In the genomic region with DNA sequence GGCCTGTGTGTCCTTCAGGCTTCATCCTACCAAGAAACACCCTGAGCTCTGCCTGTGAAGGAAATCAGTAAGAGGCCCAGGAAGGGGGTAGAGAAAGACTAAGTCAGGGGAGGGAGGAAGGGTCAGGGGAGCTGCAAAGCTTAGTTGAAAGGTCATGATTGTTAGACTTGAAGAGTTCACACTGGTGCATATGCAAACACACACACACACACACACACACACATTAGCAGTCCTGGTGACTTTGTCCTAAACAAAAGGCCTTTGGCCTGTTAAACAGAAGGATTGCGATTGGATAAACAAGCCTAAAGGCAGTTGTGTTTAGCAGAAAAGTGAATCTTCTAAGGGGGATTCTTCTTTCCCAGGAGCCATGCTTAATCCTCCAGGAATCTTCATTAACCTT, we compare ENCODE assay signal across 23 mouse cellular contexts. TPM values are rescaled to one million over a fixed set of nuclear protein-coding genes. Genes with fewer than 3 reads are reported as not detected.
DNase-seq lines count a peak whose midpoint lies in the region; ATAC-seq lines count a peak whose summit lies in the region.
"Had no signal": no experiment of that assay in that cellular context is flagged by ENCODE, and none has a peak within 500 bp of the region (broad histone marks: within the 10 kb centered on the region; RNA-seq: fewer than 3 reads in every experiment).

No protein-coding gene starts in this region.

- peak; percentile 50 for DNase-seq in heart, embryonic 10.5 days (ENCODE audit: low spot score)
- DNase-seq in liver = no peak
- DNase-seq in ZHBTc4 (ENCODE audit: low read depth, low spot score) = peak; percentile 20
- peak; percentile 44 for DNase-seq in embryo, embryonic 9.5 days (ENCODE audit: extremely low spot score)
- DNase-seq in frontal cortex, adult 2 months (ENCODE audit: extremely low spot score in 1 of 2, low spot score in 1 of 2) = no peak
- DNase-seq: adrenal gland, adult 2 months; adrenal gland, postnatal 25 days; cerebellum, adult 18-20 months; cerebellum, adult 9-11 months; cerebellum, postnatal 36 days; gastrocnemius, postnatal 10 days; heart, adult 2 months; heart, postnatal 4 days had no signal

- peaks cover 6% of the 10 kb centered on the region for H3K4me1 ChIP-seq in heart, embryonic 10.5 days
- H3K4me1 ChIP-seq in heart, embryonic 12.5 days (replicated peaks) = no peaks in the 10 kb centered on the region
- no peaks in the 10 kb centered on the region for H3K4me1 ChIP-seq in liver, embryonic 16.5 days (ENCODE audit: control insufficient read depth, low read depth, low read length)
- H3K4me1 ChIP-seq in kidney, embryonic 16.5 days (ENCODE audit: insufficient read depth, low read length) = no peaks in the 10 kb centered on the region
- H3K4me1 ChIP-seq: forebrain, embryonic 13.5 days had no signal

- H3K9me3 ChIP-seq in heart, embryonic 10.5 days = no peaks in the 10 kb centered on the region
- H3K9me3 ChIP-seq in heart, embryonic 12.5 days (replicated peaks) = no peaks in the 10 kb centered on the region
- H3K9me3 ChIP-seq in liver, embryonic 16.5 days (replicated peaks; ENCODE audit: control insufficient read depth, low read length) = no peaks in the 10 kb centered on the region
- H3K9me3 ChIP-seq in kidney, embryonic 16.5 days (ENCODE audit: low read length) = no peaks in the 10 kb centered on the region
- H3K9me3 ChIP-seq: embryonic facial prominence, embryonic 10.5 days; forebrain, embryonic 13.5 days; heart, embryonic 13.5 days had no signal

- no peak overlapping the region for H3K9ac ChIP-seq in heart, embryonic 12.5 days
- no peak overlapping the region for H3K9ac ChIP-seq in liver, embryonic 16.5 days (ENCODE audit: low read depth, low read length)
- no peak overlapping the region for H3K9ac ChIP-seq in kidney, embryonic 16.5 days (replicated peaks; ENCODE audit: low read length)
- H3K9ac ChIP-seq: forebrain, embryonic 13.5 days; heart, embryonic 13.5 days; hindbrain, embryonic 14.5 days had no signal

- no peaks in the 10 kb centered on the region for H3K27me3 ChIP-seq in heart, embryonic 10.5 days (ENCODE audit: insufficient read depth, poor library complexity, severe bottlenecking)
- no peaks in the 10 kb centered on the region for H3K27me3 ChIP-seq in heart, embryonic 12.5 days (replicated peaks)
- H3K27me3 ChIP-seq in liver, embryonic 16.5 days (ENCODE audit: control insufficient read depth, insufficient read depth, low read depth, low read length) = no peaks in the 10 kb centered on the region
- H3K27me3 ChIP-seq in kidney, embryonic 16.5 days (ENCODE audit: insufficient read depth, low read length) = no peaks in the 10 kb centered on the region
- H3K27me3 ChIP-seq: CH12.LX; heart, embryonic 13.5 days; Patski had no signal

- no peak overlapping the region for H3K27ac ChIP-seq in heart, embryonic 10.5 days
- H3K27ac ChIP-seq in heart, embryonic 12.5 days (ENCODE audit: poor library complexity, severe bottlenecking) = no peak overlapping the region
- H3K27ac ChIP-seq in liver, embryonic 16.5 days (ENCODE audit: low read length) = no peak overlapping the region
- H3K27ac ChIP-seq in kidney, embryonic 16.5 days (ENCODE audit: low read length) = no peak overlapping the region
- H3K27ac ChIP-seq: embryonic facial prominence, embryonic 10.5 days; forebrain, embryonic 13.5 days; heart, adult 2 months; heart, embryonic 13.5 days; hindbrain, embryonic 14.5 days had no signal

- no peaks in the 10 kb centered on the region for H3K36me3 ChIP-seq in heart, embryonic 10.5 days
- no peaks in the 10 kb centered on the region for H3K36me3 ChIP-seq in heart, embryonic 12.5 days
- H3K36me3 ChIP-seq in liver, embryonic 16.5 days (ENCODE audit: control insufficient read depth, insufficient read depth) = no peaks in the 10 kb centered on the region
- no peaks in the 10 kb centered on the region for H3K36me3 ChIP-seq in kidney, embryonic 16.5 days (ENCODE audit: insufficient read depth, low read length)
- H3K36me3 ChIP-seq: embryonic facial prominence, embryonic 10.5 days; heart, embryonic 13.5 days had no signal

- 70% methylated on average over 1 of the region's 1 CpGs for WGBS in heart, embryonic 10.5 days
- WGBS in heart, embryonic 12.5 days = 83% methylated on average over 1 of the region's 1 CpGs
- 50% methylated on average over 1 of the region's 1 CpGs for WGBS in liver, embryonic 16.5 days (ENCODE audit: insufficient replicate concordance)
- WGBS in kidney, embryonic 16.5 days = 65% methylated on average over 1 of the region's 1 CpGs

- no peak overlapping the region for H3K4me2 ChIP-seq in heart, embryonic 12.5 days
- no peak overlapping the region for H3K4me2 ChIP-seq in liver, embryonic 16.5 days (ENCODE audit: low read depth, low read length)
- H3K4me2 ChIP-seq in kidney, embryonic 16.5 days (replicated peaks; ENCODE audit: low read depth, low read length) = no peak overlapping the region
- H3K4me2 ChIP-seq: forebrain, embryonic 13.5 days; heart, embryonic 13.5 days; hindbrain, embryonic 14.5 days had no signal

- no peak overlapping the region for H3K4me3 ChIP-seq in heart, embryonic 10.5 days
- H3K4me3 ChIP-seq in heart, embryonic 12.5 days = no peak overlapping the region
- H3K4me3 ChIP-seq in liver, embryonic 16.5 days (ENCODE audit: low read depth, low read length) = no peak overlapping the region
- no peak overlapping the region for H3K4me3 ChIP-seq in kidney, embryonic 16.5 days (ENCODE audit: low read length)
- H3K4me3 ChIP-seq: embryonic facial prominence, embryonic 10.5 days; forebrain, embryonic 13.5 days; heart, adult 2 months; heart, embryonic 13.5 days had no signal

- ATAC-seq in heart, embryonic 12.5 days (ENCODE audit: insufficient number of reproducible peaks, low FRiP score) = no peak
- peak; percentile 66 for ATAC-seq in liver, embryonic 16.5 days (ENCODE audit: low read depth)
- no peak for ATAC-seq in kidney, embryonic 16.5 days (ENCODE audit: low FRiP score, low TSS enrichment)
- ATAC-seq: forebrain, embryonic 13.5 days; intestine, postnatal 0 days; Patski had no signal

RNA-seq across cellular contexts. Expression of gene Slit3, which starts 7.7 kb away (rescaled TPM):
- 11.3 and 22.2 TPM in 2 replicates for polyA plus RNA-seq in heart, embryonic 10.5 days (2016; fragmentation: Nextera tagmentation; extraction: Ambion mirVana)
- 17.4 and 18.4 TPM in 2 replicates for polyA plus RNA-seq in heart, embryonic 12.5 days (2016; fragmentation: Nextera tagmentation; extraction: Ambion mirVana)
- polyA plus RNA-seq in liver, embryonic 16.5 days (2015; fragmentation: Nextera tagmentation; extraction: Ambion mirVana) = 0.12 and 0.22 TPM in 2 replicates
- polyA plus RNA-seq in frontal cortex, adult 2 months (2012; rRNA removed) = 10.8 and 11.3 TPM in 2 replicates
- polyA plus RNA-seq in kidney, embryonic 16.5 days (2015; fragmentation: Nextera tagmentation; extraction: Ambion mirVana) = 7.3 and 8.3 TPM in 2 replicates

Comparison
In these comparisons a context has a peak if more than half of its experiments do, and no peak if none do; other contexts are left out.
1. DNase-seq: peak in heart, embryonic 10.5 days (single experiment), ZHBTc4 (single experiment) and embryo, embryonic 9.5 days (single experiment); none in liver (single experiment) and frontal cortex, adult 2 months (0 of 2).